ENCODE assay signal across 8 mouse cellular contexts in the genomic region with DNA sequence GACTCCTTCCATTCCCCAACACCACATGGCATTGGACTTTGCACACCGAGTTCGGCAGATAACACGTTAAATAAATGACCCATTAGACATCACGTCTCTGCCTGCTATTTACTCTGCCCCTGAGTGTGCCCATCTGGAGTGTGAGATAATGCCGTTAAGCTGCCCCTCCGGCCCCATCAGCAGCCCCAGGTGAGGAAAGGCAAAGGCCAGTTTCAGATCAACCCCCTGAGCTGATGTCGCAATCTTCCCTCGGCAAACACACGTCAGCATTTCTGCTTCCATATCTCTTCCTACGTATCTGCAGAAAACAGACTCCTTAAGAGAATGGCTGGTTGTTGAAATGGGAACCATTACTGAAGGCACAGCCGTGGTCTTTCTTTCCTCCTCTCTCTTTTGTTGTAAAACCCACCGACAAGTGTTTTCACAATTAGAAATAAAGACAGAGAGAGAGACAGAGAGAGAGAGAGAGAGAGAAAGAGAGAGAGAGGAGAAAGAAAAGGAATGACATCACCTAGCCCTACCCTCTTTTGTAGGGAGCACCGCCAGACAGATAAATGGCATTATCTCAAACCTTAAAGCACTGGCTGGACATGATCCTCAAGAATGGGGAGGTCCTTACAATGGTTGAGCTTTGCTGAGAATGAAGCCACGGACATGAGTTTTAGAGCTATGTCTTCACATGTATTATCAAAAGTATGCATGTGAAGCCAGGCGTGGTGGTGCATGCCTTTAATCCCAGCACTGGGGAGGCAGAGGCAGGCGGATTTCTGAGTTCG. TPM values are rescaled to one million over a fixed set of nuclear protein-coding genes. Genes with fewer than 3 reads are reported as not detected.
DNase-seq lines count a peak whose midpoint lies in the region; ATAC-seq and TF ChIP-seq lines count a peak whose summit lies in the region.

No protein-coding gene starts in this region.

- peak overlapping the region; percentile 84 for H3K27ac ChIP-seq in intestine, postnatal 0 days (ENCODE audit: low read depth, low read length)
- H3K27ac ChIP-seq in lung, postnatal 0 days (ENCODE audit: low read length): no peak overlapping the region

- H3K4me2 ChIP-seq in intestine, postnatal 0 days (replicated peaks; ENCODE audit: low read depth): peak overlapping the region; percentile 3; the same call in 1 of the 2 replicates
- peak overlapping the region; percentile 27 for H3K4me2 ChIP-seq in lung, postnatal 0 days (replicated peaks; ENCODE audit: low read depth, low read length)

- no peak for TF ChIP-seq EP300 in lung, postnatal 0 days (IDR thresholded peaks at IDR 0.05)

- no peak overlapping the region for H3K4me3 ChIP-seq in intestine, postnatal 0 days (ENCODE audit: low read depth, low read length)
- no peak overlapping the region for H3K4me3 ChIP-seq in lung, postnatal 0 days (ENCODE audit: low read depth, low read length)

- H3K9me3 ChIP-seq in intestine, postnatal 0 days (ENCODE audit: control insufficient read depth): no peaks in the 10 kb centered on the region
- no peaks in the 10 kb centered on the region for H3K9me3 ChIP-seq in lung, postnatal 0 days (ENCODE audit: low read length)

- WGBS in intestine, postnatal 0 days: 38% methylated on average over 17 of the region's 17 CpGs
- WGBS in lung, postnatal 0 days: 34% methylated on average over 17 of the region's 17 CpGs

- TF ChIP-seq CTCF in intestine, postnatal 0 days (IDR thresholded peaks at IDR 0.05; ENCODE audit: low read depth): no peak
- TF ChIP-seq CTCF in lung, postnatal 0 days (IDR thresholded peaks at IDR 0.05): no peak

- peak; percentile 98 for ATAC-seq in intestine, postnatal 0 days
- ATAC-seq in lung, postnatal 0 days: peak; percentile 69

- H3K36me3 ChIP-seq in intestine, postnatal 0 days (ENCODE audit: control insufficient read depth, insufficient read depth): no peaks in the 10 kb centered on the region
- no peaks in the 10 kb centered on the region for H3K36me3 ChIP-seq in lung, postnatal 0 days (ENCODE audit: insufficient read depth, low read length)

- peaks cover 3% of the 10 kb centered on the region for H3K4me1 ChIP-seq in intestine, postnatal 0 days (replicated peaks; ENCODE audit: control insufficient read depth, insufficient read depth, low read length)
- H3K4me1 ChIP-seq in lung, postnatal 0 days (ENCODE audit: insufficient read depth, low read depth, low read length): 0 out of 2 replicates have a peak, but pooled peaks cover 3% of the 10 kb centered on the region

- DNase-seq in 416B (ENCODE audit: low read depth): peak; percentile 90
- DNase-seq in c-Kit-positive CD71-positive TER-119-positive erythroid progenitor cells, embryonic 14.5 days (ENCODE audit: low spot score): peak; percentile 91
- peak; percentile 66 for DNase-seq in lung, postnatal 0 days (ENCODE audit: low spot score)
- DNase-seq in B cell, adult 2 months: no peak
- DNase-seq in left cerebral cortex, postnatal 4 days: no peak
- no peak for DNase-seq in adrenal gland, postnatal 4 days (ENCODE audit: low spot score in 2 of 2)
- DNase-seq in thymus, postnatal 25 days: no peak

- H3K9ac ChIP-seq in intestine, postnatal 0 days (ENCODE audit: low read depth, low read length): no peak overlapping the region
- no peak overlapping the region for H3K9ac ChIP-seq in lung, postnatal 0 days (replicated peaks; ENCODE audit: low read depth)

- no peaks in the 10 kb centered on the region for H3K27me3 ChIP-seq in intestine, postnatal 0 days (replicated peaks; ENCODE audit: control insufficient read depth, insufficient read depth, low read length)
- H3K27me3 ChIP-seq in lung, postnatal 0 days (replicated peaks; ENCODE audit: insufficient read depth, low read length): no peaks in the 10 kb centered on the region

- intact Hi-C loops in left cerebral cortex, postnatal 4 days (cut with DNase I): no loop called here

RNA-seq across cellular contexts. Expression of a gene that starts 23.2 kb away (rescaled TPM):
- polyA plus RNA-seq in intestine, postnatal 0 days (2015; fragmentation: Nextera tagmentation; extraction: Ambion mirVana): 35.8 and 36.7 TPM in 2 replicates
- polyA plus RNA-seq in lung, postnatal 0 days (2015; fragmentation: Nextera tagmentation; extraction: Ambion mirVana): 28.3 and 34.8 TPM in 2 replicates
- total RNA-seq in left cerebral cortex, postnatal 4 days (2021): 100 to 1,000 TPM in 1 of 2 experiments, 10 to 100 TPM in 1; 96.1 to 106 TPM
- 10 to 100 TPM; 47.0 to 48.7 TPM for total RNA-seq in adrenal gland, postnatal 4 days (2021)

RNA-seq across cellular contexts. Expression of a gene that starts 45.1 kb away (rescaled TPM):
- not detected in 2 replicates for polyA plus RNA-seq in intestine, postnatal 0 days (2015; fragmentation: Nextera tagmentation; extraction: Ambion mirVana)
- not detected in 2 replicates for polyA plus RNA-seq in lung, postnatal 0 days (2015; fragmentation: Nextera tagmentation; extraction: Ambion mirVana)
- total RNA-seq in left cerebral cortex, postnatal 4 days (2021): not detected
- total RNA-seq in adrenal gland, postnatal 4 days (2021): not detected

RNA-seq across cellular contexts. Expression of a gene that starts 47.9 kb away (rescaled TPM):
- 760 and 763 TPM in 2 replicates for polyA plus RNA-seq in intestine, postnatal 0 days (2015; fragmentation: Nextera tagmentation; extraction: Ambion mirVana)
- polyA plus RNA-seq in lung, postnatal 0 days (2015; fragmentation: Nextera tagmentation; extraction: Ambion mirVana): 0.07 TPM in 1 of 2 replicates, not detected in the other
- total RNA-seq in left cerebral cortex, postnatal 4 days (2021): not detected
- total RNA-seq in adrenal gland, postnatal 4 days (2021): not detected

Comparison
In these comparisons a context has a peak if more than half of its experiments do, and no peak if none do; other contexts are left out.
1. DNase-seq: peak in 416B (single experiment), c-Kit-positive CD71-positive TER-119-positive erythroid progenitor cells, embryonic 14.5 days (single experiment) and lung, postnatal 0 days (single experiment); none in B cell, adult 2 months (0 of 2), left cerebral cortex, postnatal 4 days (single experiment), adrenal gland, postnatal 4 days (0 of 2) and thymus, postnatal 25 days (single experiment).